Mouse (Mus musculus) heart, embryonic 11.5 days (tissue): ENCODE data around the gene Gm13283. TPM values are rescaled to one million over a fixed set of nuclear protein-coding genes. Genes with fewer than 3 reads are reported as not detected.
A peak's percentile ranks its signal among the peaks of the same experiment; 100 is the strongest.
"Not testable (repeated sequence)": the region's sequence is repeated elsewhere in the genome, so short reads cannot be mapped to it uniquely, and the experiment has no call there.

Experiments used
- ATAC-seq: fragments of 200-750 bp; cut with Nextera tagmentation; replicated peaks from 2 replicates; pipeline ENCODE4 v1.8.0; 2017; ENCODE audit warnings: moderate library complexity; ENCODE audit not compliant: insufficient number of reproducible peaks, low FRiP score, low TSS enrichment
- H3K27ac ChIP-seq: fragments of 300-500 bp; sonication (generic); 2 replicates; pipeline ENCODE4 v1.5.1; 2014; ENCODE audit warnings: mild to moderate bottlenecking, low read depth, low read length
- H3K27me3 ChIP-seq: fragments of 300-500 bp; sonication (generic); 2 replicates; pipeline ENCODE4 v1.6.1; 2014; ENCODE audit warnings: mild to moderate bottlenecking, low read length, mixed read lengths; ENCODE audit not compliant: control insufficient read depth, insufficient read depth
- H3K36me3 ChIP-seq: fragments of 300-500 bp; sonication (generic); 2 replicates; pipeline ENCODE4 v1.6.1; 2014; ENCODE audit warnings: mild to moderate bottlenecking, low read length, moderate library complexity, mixed read lengths; ENCODE audit not compliant: control insufficient read depth, insufficient read depth
- H3K4me1 ChIP-seq: fragments of 300-500 bp; sonication (generic); 2 replicates; pipeline ENCODE4 v1.6.1; 2014; ENCODE audit warnings: low read length; ENCODE audit not compliant: control insufficient read depth, insufficient read depth
- H3K4me2 ChIP-seq: fragments of 300-500 bp; sonication (generic); 2 replicates; pipeline ENCODE4 v1.6.1; 2014; ENCODE audit warnings: mild to moderate bottlenecking, moderate library complexity
- H3K4me3 ChIP-seq: fragments of 300-500 bp; sonication (generic); 2 replicates; pipeline ENCODE4 v1.5.1; 2014; ENCODE audit warnings: low read depth, low read length
- H3K9ac ChIP-seq: fragments of 300-500 bp; sonication (generic); 2 replicates; pipeline ENCODE4 v1.6.1; 2014; ENCODE audit warnings: mild to moderate bottlenecking, low read depth, low read length, moderate library complexity
- H3K9me3 ChIP-seq: fragments of 300-500 bp; sonication (generic); replicated peaks from 2 replicates; pipeline ENCODE4 v1.6.1; 2016; ENCODE audit warnings: low read length; ENCODE audit not compliant: control insufficient read depth
- WGBS: fragments of 180-500 bp; shearing (Covaris S2); extraction: QIAGEN DNeasy Blood & Tissue Kit; methylation state at CpG from one replicate; pipeline ENCODE4 v1.1.7; 2014; ENCODE audit not compliant: insufficient replicate concordance; 5-methylcytosine and 5-hydroxymethylcytosine counted together
- polyA plus RNA-seq: library from polyadenylated mRNA; unstranded; fragments of >200 nt; fragmentation: Nextera tagmentation; extraction: Ambion mirVana; gene quantifications from 2 replicates; pipeline ENCODE4 v1.2.1, GENCODE M21; 2014

Gm13283 gene
- polyA plus RNA-seq, 1 experiment from 2014 or later: 0.56 TPM

- WGBS: 4% methylated on average over 2 of the region's 2 CpGs
- no peak for ATAC-seq
- Histone ChIP-seq H3K4me3 (no peak overlapping the region), H3K9ac (no peak overlapping the region), H3K36me3 (no peaks in the 10 kb centered on the region), H3K9me3 (no peaks in the 10 kb centered on the region), H3K4me2 (no peak overlapping the region), H3K27ac (no peak overlapping the region), H3K27me3 (no peaks in the 10 kb centered on the region), H3K4me1 (no peaks in the 10 kb centered on the region)
Observed at GRCm38 (mm10) chr4:88738480-88738879, 21.4 kb upstream of the Gm13283 start.

GRCm38 (mm10) chr4:88739036-88739435 is 20.9 kb upstream of the Gm13283 start:
- 86% methylated on average over 6 of the region's 6 CpGs for WGBS
- no peak overlapping the region for H3K9ac ChIP-seq

GRCm38 (mm10) chr4:88741426-88741825 is 18.5 kb upstream of the Gm13283 start:
- Histone ChIP-seq H3K4me2 (no peak overlapping the region), H3K27ac (no peak overlapping the region), H3K36me3 (no peaks in the 10 kb centered on the region), H3K4me1 (no peaks in the 10 kb centered on the region), H3K4me3 (no peak overlapping the region), H3K9ac (no peak overlapping the region), H3K27me3 (no peaks in the 10 kb centered on the region), H3K9me3 (no peaks in the 10 kb centered on the region)
- WGBS: 81% methylated on average over 4 of the region's 4 CpGs
- no peak for ATAC-seq

More at GRCm38 (mm10) chr4:88739036-88739435, 20.9 kb upstream of the Gm13283 start:
- no peaks in the 10 kb centered on the region for H3K4me1 ChIP-seq
- no peak overlapping the region for H3K4me3 ChIP-seq
- H3K27ac ChIP-seq: no peak overlapping the region
- no peak for ATAC-seq
- H3K9me3 ChIP-seq: no peaks in the 10 kb centered on the region
- H3K36me3 ChIP-seq: no peaks in the 10 kb centered on the region
- H3K27me3 ChIP-seq: no peaks in the 10 kb centered on the region
- no peak overlapping the region for H3K4me2 ChIP-seq

- no peaks in the 10 kb centered on the region for H3K4me1 ChIP-seq
- no peak overlapping the region for H3K9ac ChIP-seq
- H3K9me3 ChIP-seq: no peaks in the 10 kb centered on the region
- H3K36me3 ChIP-seq: no peaks in the 10 kb centered on the region
- no peak overlapping the region for H3K27ac ChIP-seq
- no peak for ATAC-seq
- no peak overlapping the region for H3K4me2 ChIP-seq
- H3K27me3 ChIP-seq: no peaks in the 10 kb centered on the region
- H3K4me3 ChIP-seq: no peak overlapping the region
- WGBS: 77% methylated on average over 7 of the region's 7 CpGs
Observed at GRCm38 (mm10) chr4:88742771-88743371, 17.0 kb upstream of the Gm13283 start.

GRCm38 (mm10) chr4:88744207-88744606 is 15.7 kb upstream of the Gm13283 start:
- Histone ChIP-seq H3K27me3 (no peaks in the 10 kb centered on the region), H3K4me2 (no peak overlapping the region), H3K27ac (no peak overlapping the region), H3K4me3 (no peak overlapping the region), H3K9me3 (no peaks in the 10 kb centered on the region), H3K36me3 (no peaks in the 10 kb centered on the region), H3K9ac (no peak overlapping the region), H3K4me1 (no peaks in the 10 kb centered on the region)
- ATAC-seq: no peak
- WGBS: 66% methylated on average over 3 of the region's 3 CpGs

- no peak for ATAC-seq
- Histone ChIP-seq H3K36me3 (no peaks in the 10 kb centered on the region), H3K27ac (no peak overlapping the region), H3K27me3 (no peaks in the 10 kb centered on the region), H3K9ac (no peak overlapping the region), H3K9me3 (no peaks in the 10 kb centered on the region), H3K4me2 (no peak overlapping the region), H3K4me1 (no peaks in the 10 kb centered on the region), H3K4me3 (no peak overlapping the region)
- 54% methylated on average over 6 of the region's 6 CpGs for WGBS
Observed at GRCm38 (mm10) chr4:88749926-88750325, 10.0 kb upstream of the Gm13283 start.

- ATAC-seq, H3K9ac ChIP-seq, H3K27me3 ChIP-seq, H3K27ac ChIP-seq, H3K4me1 ChIP-seq, H3K36me3 ChIP-seq, H3K4me2 ChIP-seq, H3K9me3 ChIP-seq, H3K4me3 ChIP-seq: not testable (repeated sequence)
- WGBS: 54% methylated on average over 14 of the region's 15 CpGs
Observed at GRCm38 (mm10) chr4:88754818-88755340, 5.0 kb upstream of the Gm13283 start, which contains the start of gene Gm13271. Gene Gm13271, plus strand, starts transcription at chr4:88754868.

- not testable (repeated sequence) for H3K4me1 ChIP-seq, H3K36me3 ChIP-seq, H3K27me3 ChIP-seq, ATAC-seq, H3K9me3 ChIP-seq
- peak overlapping the region; percentile 82 for H3K9ac ChIP-seq
- H3K4me3 ChIP-seq: peak overlapping the region; percentile 51
- H3K4me2 ChIP-seq: peak overlapping the region; percentile 69
- peak overlapping the region; percentile 94 for H3K27ac ChIP-seq
- WGBS: 13% methylated on average over 28 of the region's 31 CpGs
Observed at GRCm38 (mm10) chr4:88756581-88757513, 3.1 kb upstream of the Gm13283 start.
